Mouse (Mus musculus): Measurements from ENCODE around the gene Ubxn2a.

The Ubxn2a gene

DNA sequence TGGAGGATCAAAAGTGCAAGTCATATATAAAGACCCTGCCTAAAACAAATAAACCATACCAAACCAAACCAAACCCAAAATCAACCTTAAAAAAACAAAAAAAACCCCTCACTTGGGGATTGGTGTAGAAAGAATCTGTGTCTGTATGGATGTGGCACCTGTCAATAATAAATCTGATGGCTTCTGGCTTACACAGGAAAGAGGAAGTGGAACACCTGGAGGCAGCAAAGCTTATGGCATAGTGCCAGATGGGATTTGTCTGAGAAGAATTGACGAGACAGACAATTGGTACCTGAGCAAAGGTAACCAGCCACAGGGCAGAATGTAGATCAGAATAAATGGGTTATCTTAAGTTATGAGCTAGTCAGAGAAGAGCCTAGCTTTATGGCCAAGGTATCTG is 22.4 kb downstream of the Ubxn2a start:
- in situ Hi-C loops (cut with MboI; ENCODE audit: unreplicated experiment in 2 of 2), result no loop called here

- in situ Hi-C loops (cut with MboI; ENCODE audit: unreplicated experiment in 2 of 2), result no loop called here
These were observed 25.4 kb downstream of the Ubxn2a start for GRCm38 (mm10) chr12:4882086-4882485.

DNA sequence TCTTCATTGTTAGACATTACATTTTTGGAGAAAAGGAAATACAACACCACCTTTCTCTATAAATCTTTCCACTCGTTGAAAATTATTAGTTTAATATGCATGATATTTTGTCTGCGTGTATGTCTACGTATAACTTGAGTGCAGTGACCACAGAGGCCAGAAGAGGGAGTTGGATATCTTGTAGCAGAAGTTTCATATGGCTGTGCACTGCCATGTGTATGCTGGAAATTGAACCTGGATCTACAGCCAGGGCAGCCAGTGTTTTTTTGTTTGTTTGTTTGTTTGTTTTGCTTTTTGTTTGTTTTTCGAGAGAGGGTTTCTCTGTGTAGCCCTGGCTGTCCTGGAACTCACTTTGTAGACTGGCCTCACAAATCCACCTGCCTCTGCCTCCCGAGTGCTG is 28.5 kb downstream of the Ubxn2a start:
- in situ Hi-C loops (cut with MboI; ENCODE audit: unreplicated experiment in 2 of 2), result no loop called here

- in situ Hi-C loops (cut with MboI; ENCODE audit: unreplicated experiment in 2 of 2), result no loop called here
These were observed 29.2 kb downstream of the Ubxn2a start for GRCm38 (mm10) chr12:4878296-4878783.

DNA sequence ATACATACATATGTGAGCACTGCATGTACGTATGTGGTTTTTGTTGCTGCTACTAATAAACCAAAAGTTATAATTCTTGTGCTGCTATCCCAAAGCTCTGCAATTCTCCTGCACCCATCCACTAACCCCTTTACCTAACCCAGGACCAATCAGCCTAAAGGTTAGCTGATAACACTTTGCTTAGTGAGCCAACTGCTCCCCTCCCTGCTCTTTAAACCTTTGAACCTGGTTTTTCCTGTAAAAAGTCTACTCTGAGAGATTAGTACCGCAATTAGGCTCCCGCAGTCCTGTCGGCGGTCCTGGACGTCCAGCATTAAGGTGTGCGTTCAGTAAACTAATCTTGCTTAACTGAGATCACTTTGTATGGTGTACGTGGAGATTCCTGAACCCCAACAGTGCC is 31.9 kb downstream of the Ubxn2a start:
- in situ Hi-C loops (cut with MboI; ENCODE audit: unreplicated experiment in 2 of 2), result no loop called here

GRCm38 (mm10) chr12:4874161-4874927 is 33.2 kb downstream of the Ubxn2a start, which contains the start of gene Mfsd2b:
Mfsd2b (minus strand) TSS chr12:4874359.
- in situ Hi-C loops (cut with MboI; ENCODE audit: unreplicated experiment in 2 of 2), result no loop called here

GRCm38 (mm10) chr12:4873531-4873930 is 34.0 kb downstream of the Ubxn2a start:
- in situ Hi-C loops (cut with MboI; ENCODE audit: unreplicated experiment in 2 of 2), result no loop called here

DNA sequence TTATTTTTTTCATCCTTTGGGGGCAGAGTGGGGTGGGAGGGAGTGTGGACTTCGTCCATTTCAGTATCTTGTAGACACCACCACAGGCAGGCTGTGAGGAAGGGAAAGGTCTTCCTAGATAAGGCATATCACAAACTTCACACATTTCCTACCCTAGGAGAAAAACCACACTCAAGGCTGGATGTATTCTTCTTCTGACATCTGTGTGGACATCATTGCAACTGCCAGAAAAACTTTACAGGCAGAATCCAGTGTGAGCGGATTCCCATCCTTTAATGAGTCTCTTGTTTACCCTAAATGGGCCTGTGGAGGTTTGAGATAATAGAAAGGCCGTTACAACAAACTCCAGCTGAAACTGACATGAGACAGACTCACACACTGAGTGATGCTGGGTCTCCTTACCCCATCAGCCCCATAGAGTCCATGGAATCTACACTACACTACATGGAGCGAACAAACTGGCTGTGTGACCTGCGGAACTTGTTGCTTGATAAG is 34.5 kb downstream of the Ubxn2a start:
- in situ Hi-C loops (cut with MboI; ENCODE audit: unreplicated experiment in 2 of 2), result no loop called here

- in situ Hi-C loops (cut with MboI; ENCODE audit: unreplicated experiment in 2 of 2), result no loop called here
These were observed 35.2 kb downstream of the Ubxn2a start for GRCm38 (mm10) chr12:4872273-4872672.

- in situ Hi-C loops (cut with MboI; ENCODE audit: unreplicated experiment in 2 of 2), result no loop called here
These were observed 36.2 kb downstream of the Ubxn2a start for GRCm38 (mm10) chr12:4871260-4871659.

DNA sequence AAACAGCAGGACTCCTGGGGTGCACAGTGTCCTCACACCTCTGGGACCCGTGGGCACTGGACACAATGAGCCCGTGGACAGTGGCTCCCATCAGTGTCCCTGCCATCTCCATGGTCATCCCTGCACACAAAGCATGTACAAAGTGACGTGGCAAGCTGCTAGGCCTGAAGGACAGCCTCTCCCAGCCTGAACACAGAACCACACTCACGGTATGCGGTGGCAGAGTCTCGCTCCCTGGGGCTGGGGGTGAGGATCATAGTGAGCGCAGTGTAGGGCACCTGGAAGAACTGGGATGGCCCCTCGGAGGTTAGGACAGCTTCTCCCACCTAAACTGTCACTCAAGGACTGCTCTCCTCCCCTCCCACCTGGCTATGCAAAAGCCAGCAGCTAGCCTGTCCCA is 38.6 kb downstream of the Ubxn2a start:
- in situ Hi-C loops (cut with MboI; ENCODE audit: unreplicated experiment in 2 of 2), result no loop called here

- in situ Hi-C loops (cut with MboI; ENCODE audit: unreplicated experiment in 2 of 2), result no loop called here
These were observed 43.2 kb downstream of the Ubxn2a start for GRCm38 (mm10) chr12:4864338-4864690.

DNA sequence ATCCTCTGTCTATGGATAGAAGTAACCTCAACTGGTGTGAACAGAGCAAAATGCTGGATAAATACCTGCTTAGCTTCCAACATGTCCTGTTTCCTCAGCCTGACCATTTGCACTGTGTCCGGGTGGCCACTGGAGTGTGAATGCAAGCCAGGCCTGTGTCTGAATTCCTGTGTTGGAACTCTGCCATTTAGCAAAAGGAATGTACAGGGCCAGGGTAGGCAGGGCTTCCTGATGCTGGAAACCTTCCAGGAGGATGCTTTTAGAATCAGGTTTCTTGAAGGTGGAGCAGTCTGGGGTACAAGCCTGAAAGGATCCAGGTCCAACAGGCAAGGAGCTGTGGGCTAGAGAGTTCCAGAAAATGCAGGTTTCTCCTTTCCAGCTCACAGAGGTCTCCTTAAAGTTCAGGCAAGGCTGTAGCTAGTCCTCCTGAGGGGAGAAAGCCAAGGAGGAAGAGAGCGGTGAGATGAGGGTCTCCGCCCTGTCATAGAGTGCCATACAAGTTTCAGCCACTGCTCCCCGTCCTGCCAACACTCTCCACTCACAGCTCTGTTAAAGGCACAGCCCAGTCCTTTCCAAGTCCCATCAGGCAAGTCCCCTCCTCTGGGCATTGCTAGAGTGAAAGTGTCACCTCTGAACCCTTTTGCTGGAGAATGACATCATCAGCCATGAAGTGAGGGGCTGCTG is 43.7 kb downstream of the Ubxn2a start:
- in situ Hi-C loops (cut with MboI; ENCODE audit: unreplicated experiment in 2 of 2), result no loop called here

DNA sequence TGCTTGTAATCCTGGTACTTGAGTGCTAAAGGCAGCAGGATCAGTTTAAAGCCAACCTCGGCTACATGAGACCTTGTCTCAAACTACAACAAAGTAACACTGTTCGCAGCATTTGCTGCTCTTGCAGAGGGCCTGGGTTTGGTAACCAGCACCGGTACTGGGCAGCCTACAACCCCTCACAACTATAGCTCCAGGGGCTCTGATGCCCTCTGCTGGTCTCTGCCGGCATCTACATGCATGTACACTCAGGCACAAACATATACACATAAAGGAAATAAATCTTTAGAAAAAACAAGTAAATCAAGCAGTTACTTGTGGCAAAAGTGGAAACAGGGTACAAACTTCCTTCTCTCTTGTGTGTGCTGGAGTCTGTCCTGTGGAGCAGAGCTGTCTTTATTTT is 44.8 kb downstream of the Ubxn2a start:
- in situ Hi-C loops (cut with MboI; ENCODE audit: unreplicated experiment in 2 of 2), result no loop called here

- in situ Hi-C loops (cut with MboI; ENCODE audit: unreplicated experiment in 2 of 2), result loop anchor here in 1 of 2 experiments (10.0 kb wide), 1 partner anchor 285 kb away; no protein-coding TSS in a partner anchor
These were observed 48.1 kb downstream of the Ubxn2a start for GRCm38 (mm10) chr12:4859241-4859914.

- in situ Hi-C loops (cut with MboI; ENCODE audit: unreplicated experiment in 2 of 2), result loop anchor here in 1 of 2 experiments (10.0 kb wide), 1 partner anchor 282 kb away; no protein-coding TSS in a partner anchor
These were observed 50.7 kb downstream of the Ubxn2a start for GRCm38 (mm10) chr12:4856834-4857233.

DNA sequence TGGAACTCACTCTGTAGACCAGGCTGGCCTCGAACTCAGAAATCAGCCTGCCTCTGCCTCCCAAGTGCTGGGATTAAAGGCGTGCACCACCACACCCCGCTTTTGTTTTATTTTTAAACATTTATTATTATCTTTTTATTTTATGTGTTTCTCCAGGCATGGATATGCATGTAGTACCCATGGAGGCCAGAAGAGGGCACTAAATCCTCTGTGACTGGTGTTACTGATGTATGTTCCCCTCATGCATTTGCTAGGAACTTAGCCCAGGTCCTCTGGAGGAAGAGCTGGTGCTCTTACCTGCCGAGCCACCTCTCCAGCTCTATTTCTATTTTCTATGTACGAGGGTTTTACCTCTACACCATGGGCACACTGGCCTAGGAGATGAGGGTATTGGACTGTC is 51.3 kb downstream of the Ubxn2a start:
- in situ Hi-C loops (cut with MboI; ENCODE audit: unreplicated experiment in 2 of 2), result loop anchor here in 1 of 2 experiments (10.0 kb wide), 1 partner anchor 281 kb away; no protein-coding TSS in a partner anchor

GRCm38 (mm10) chr12:4843741-4844140 is 63.8 kb downstream of the Ubxn2a start:
- in situ Hi-C loops (cut with MboI; ENCODE audit: unreplicated experiment in 2 of 2), result loop anchor here in 1 of 2 experiments (5.0 to 10.0 kb wide), 2 partner anchors 129 to 249 kb away; partner anchors contain the start of genes Gm3625 and Itsn2

DNA sequence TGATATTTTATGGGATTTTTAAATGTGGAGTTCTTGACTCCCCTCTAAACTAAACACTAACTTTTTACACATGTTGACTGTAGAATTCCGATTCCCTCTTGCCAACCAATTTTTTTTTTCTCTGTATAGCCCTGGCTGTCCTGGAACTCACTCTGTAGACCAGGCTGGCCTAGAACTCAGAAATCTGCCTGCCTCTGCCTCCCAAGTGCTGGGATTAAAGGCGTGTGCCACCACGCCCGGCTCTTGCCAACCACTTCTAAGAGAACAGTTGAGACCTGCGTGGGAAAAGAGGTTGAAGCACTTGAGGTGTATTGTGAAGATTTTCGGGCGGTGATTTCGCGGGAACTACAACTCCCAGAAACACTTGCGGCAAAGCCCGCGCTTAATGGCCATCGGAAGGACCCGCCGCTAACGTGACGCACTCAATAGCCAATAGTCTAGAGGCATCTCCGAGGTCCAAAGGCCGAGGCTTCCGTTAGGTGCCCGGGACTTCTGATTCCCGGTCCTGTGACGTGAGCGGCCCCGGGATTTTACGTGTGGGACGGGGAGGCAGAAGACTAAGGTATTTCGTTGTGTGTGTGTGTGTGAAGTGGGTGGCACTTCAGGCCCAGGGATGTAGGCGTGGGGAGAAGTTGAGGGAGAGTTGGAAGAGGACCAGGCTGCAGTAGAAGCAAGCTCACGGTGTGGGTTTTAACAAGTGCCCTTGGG is 64.5 kb downstream of the Ubxn2a start, which contains the start of gene Wdcp:
Gene Wdcp (plus strand): TSS at position 414 of the 708 bp plus-strand sequence.
- in situ Hi-C loops (cut with MboI; ENCODE audit: unreplicated experiment in 2 of 2), result loop anchor here in 1 of 2 experiments (5.0 to 10.0 kb wide), 2 partner anchors 129 to 248 kb away; partner anchors contain the start of genes Gm3625 and Itsn2

GRCm38 (mm10) chr12:4842456-4842855 is 65.0 kb downstream of the Ubxn2a start:
- in situ Hi-C loops (cut with MboI; ENCODE audit: unreplicated experiment in 2 of 2), result loop anchor here in 1 of 2 experiments (5.0 to 10.0 kb wide), 2 partner anchors 130 to 248 kb away; partner anchors contain the start of genes Gm3625 and Itsn2

All from v-Abl transformed pro-B cells (cell line).